Mouse (Mus musculus): ENCODE measurements around the gene Kcnab2. TPM values are rescaled to one million over a fixed set of nuclear protein-coding genes. Genes with fewer than 3 reads are reported as not detected.
A peak's percentile ranks its signal among the peaks of the same experiment; 100 is the strongest.

Gene Kcnab2
- total RNA-seq (2021), result 1 to 10 TPM; 5.9 to 7.9 TPM
- polyA plus RNA-seq (2012; rRNA removed), result 3.2 and 3.6 TPM in 2 replicates
- long read RNA-seq, partial matches to known transcripts, result 0 of 2 reads
- long read RNA-seq, other reads (novel, unspliced or antisense), result 1 of 2 reads

DNA sequence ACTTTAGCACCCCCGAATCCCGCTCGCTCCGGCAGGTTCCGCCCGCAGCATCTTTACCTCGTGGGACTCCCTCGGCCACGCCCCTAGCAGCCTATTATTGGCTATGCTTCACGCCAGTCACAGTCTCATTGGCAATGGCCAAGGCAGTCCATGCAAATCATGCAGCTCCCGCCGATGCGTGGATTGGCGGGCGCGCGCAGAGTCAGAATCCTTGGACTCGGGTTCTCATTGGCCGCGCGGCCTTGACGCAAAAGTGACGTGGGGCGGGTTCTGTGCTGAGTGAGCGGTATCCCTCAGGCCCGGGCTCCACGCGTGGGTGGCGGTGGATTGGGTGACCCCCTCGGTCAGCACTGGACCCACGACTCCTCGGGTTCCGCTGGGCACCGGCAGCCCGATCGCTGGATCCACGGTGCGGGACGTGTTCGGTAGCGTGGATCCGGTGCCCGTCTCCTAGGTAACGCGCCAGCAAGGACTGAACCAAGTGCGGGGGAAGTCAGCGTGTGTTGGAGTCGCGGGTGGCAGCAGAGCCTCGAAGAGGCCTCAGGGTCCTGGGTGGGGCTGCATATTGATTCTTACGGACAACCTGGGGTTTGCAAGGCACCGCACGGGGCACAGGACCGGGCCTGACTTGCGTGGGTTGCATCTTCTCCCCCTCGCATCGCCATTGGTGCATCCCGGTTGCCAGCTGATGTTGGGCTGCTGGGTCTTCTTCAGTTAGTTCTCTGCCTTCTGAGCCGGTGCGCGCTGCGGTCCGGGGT is at the start of gene Kcnab2:
Kcnab2 (minus strand) TSS at position 406 of the 758 bp plus-strand sequence.
- peak; percentile 99 for DNase-seq

DNA sequence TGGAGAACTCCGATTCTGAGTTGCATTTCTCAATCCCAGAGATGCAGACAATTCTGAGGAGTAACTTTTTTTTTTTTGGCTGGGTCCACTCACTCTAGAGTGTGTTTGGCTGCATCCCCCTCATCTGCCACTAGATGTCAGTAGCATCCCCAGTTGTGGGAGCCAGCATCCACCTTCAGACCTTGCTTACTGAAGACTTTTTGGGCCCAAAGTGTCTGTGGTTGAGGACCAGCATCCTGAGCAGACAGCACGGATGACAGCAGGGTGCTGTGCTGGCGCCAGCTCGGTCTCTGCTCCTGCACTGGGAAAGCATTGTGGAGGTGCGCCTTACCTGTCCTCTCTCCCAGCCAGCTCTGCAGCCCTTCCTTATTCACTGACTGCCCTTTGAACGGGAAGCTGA is 42.4 kb upstream of the Kcnab2 start:
- DNase-seq, result peak; percentile 41

DNA sequence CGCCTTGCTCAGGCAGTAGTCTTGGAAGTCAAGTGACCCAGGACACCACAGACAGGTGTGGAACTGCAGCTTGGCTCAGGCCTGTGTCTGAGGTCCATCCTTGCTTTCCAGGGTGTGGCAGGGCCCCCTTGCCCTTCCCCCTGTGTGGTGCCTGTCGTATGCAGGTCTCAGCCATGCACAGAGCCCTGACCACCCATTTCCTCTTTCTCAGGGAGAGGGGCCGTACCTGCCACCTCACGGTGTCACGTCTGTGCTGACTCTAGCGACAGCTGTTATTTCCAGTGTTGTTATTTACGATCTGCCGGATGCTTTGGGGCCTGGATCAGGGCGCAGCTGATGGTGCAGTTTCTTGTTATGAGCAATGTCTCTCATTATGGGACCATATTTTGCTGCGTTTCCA is 41.4 kb upstream of the Kcnab2 start:
- DNase-seq, result no peak

DNA sequence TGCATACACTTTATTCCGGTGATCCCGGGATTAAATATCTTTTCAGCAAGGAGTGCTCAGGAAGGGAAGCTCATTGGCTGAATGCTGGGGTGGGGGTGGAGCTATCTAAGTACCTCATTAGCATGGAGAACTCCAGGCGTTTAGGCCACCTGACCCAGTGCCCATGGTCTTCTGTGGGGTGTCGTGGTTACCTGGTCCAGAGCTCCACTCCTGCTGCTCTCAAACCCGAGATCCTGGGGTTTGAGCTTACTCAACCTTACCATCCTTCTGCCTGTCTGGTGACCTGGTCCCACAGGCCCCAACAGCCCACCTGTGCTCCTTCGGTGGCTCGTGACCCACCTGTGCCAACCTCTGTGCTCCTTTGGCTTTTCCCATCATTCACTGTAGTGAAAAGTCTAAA is 37.2 kb upstream of the Kcnab2 start:
- DNase-seq, result no peak

DNA sequence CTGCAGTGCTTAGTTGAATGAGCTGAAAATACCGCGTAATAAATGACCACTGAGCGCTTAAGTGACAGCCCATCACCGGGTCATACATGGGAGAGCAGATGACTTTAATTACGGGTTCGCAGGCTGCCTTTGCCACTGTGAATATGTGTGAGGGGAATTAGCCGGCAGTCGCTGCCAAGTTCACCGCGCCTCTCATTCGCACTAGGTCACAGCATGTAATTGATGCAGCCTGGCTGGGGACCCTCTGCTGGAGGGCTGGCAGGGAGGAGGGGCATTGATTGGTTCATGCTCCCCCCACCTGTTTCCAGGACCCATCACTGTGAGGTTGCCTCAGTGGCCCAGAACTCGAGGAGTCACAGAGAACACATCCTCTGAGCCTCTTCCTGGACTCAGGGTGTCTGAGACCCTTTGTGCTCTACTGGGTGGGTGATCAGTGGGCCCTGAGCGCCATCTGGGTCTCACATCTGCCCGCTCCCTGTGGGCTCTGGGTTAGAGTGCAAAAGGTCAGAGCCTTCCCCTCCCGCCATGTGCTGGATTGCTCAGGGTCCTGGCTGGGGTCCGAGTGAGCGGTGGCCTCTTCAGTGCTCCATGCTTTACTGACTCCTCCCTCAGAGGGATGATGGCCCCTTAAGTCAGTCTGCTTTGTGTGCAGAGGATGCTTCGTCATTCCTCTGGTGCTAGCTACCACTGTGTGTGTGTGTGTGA is 34.7 kb upstream of the Kcnab2 start:
- no peak for DNase-seq

DNA sequence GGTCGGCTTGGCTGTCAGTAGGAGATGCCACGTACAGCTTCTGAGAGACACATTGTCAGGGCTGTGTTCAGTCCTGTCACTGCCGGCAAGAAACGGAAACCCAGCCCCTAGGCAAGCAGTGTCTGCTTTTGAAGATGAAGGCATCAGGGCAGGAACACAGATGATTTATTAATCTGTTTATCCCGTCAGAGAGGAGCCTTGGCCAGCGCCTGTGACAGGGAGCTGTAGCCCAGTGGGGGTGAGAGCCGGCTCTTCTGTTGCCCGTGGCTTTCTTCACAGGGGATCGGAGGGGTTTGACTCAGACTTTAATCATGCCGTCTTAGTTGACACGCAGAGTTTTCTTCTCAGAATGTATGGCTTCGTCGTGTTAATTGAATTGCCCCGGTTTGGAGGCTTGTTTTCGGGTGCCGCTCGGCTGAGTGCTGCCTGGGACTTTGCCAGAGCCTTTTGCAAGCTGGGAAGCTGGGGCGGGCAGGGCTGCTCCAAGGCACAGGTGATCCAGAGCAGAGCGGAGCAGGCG is 16.7 kb upstream of the Kcnab2 start:
- peak; percentile 60 for DNase-seq

DNA sequence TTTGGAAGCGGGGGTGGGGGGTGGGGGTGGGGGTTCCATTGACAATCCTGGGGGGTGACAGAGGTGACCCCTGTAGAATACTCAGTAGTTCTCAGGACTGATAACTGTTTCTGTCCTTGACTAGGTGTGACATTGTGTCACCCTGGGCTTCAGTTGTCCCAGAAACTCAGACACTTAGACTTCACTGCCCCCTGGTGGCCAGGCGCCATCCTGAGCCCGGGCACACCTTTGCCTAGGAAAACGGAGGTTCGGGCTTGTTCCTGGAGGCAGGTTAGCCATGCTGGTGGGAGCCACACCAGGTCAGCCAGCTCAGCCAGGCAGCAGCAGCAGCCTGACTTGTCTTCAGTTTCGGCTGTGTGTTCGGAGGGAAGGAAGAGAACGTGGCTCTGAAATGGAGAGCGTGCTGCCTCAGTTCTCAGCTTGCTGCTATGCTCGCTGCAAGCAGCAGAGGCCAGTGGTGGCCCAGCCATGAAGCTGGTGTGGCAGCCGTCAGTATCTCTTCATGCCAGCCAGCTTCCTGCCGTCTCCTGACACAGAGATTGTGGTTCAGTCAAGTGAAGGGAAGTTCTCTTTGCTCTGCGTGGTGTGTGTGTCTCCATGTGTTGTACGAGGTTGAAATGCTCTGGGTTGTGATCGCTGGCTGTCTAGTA is 13.7 kb upstream of the Kcnab2 start:
- peak; percentile 66 for DNase-seq

DNA sequence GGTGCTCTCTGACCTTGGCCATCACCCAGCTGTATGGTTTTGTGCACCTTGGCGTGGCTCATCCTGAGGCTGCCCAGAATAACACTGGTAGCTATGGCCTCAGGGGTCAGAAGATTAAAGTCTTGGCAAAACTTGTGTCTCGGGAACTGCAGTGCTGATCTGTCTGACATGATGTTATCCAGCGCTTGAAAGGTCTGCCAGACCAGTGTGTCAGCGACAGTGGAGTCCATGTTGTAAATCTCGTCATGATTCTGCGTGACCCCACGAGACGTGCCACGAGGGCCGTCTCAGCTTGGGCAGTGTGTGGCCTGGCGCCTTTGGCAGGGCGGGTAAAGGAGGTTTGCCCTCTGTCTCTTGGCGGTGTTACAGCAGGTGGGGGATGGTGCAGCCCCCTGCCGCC is 12.6 kb upstream of the Kcnab2 start:
- DNase-seq, result no peak

DNA sequence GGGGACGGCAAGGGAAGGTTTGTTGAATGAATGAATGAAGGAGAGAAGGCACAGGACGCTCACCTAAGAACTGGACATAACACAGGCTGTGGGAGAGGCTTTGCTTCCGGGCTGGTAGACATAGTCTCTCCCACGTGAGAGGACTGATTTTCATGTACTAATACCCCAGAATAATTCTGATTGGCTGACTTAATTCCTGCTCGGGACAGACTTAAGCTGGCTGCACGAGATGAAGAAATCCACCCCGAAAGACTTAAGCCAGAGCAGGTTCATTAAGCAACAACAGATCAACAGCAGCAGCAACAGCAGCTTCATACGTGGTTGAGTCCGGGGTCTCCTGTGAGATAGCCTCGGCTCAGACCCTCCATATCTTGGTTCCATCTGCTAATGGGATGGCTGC is 10.4 kb upstream of the Kcnab2 start:
- no peak for DNase-seq

DNA sequence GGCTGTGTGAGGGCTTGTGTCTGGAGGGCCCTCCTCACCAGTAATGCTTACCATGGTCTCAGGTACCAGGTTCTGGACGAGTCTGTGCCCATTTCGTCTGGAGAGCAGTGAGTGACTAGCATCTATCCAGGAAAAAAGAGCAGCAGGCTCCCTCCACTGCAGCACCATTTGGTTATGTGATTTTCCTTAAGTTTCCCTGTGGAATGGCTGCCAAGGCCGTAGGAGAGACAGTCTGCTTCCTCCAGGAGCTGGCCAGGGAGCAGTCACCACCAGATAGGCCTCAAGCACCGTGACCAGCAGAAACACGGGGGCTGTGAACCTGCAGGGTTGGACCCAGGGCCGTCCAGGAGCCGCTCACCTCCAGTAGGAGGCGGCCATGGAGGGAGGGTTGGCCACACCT is 2.8 kb upstream of the Kcnab2 start:
- DNase-seq, result no peak

DNA sequence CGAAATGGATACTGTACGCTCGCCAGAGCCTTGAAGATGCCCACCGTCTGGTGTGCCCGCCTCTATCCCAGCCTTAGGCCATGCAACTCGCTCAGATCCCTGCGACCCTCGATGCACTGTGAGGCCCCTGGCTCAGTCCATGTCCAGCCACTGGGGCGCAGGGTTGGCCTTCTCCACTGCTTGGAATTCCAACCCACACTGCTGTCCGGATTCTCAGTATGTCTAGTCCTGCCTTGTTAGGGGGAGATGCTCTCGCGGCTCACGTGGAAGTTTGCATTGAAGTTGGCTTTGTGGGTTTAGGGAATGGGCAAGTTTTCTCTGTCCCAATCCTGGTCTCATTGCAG is 525 bp upstream of the Kcnab2 start:
- no peak for DNase-seq

DNA sequence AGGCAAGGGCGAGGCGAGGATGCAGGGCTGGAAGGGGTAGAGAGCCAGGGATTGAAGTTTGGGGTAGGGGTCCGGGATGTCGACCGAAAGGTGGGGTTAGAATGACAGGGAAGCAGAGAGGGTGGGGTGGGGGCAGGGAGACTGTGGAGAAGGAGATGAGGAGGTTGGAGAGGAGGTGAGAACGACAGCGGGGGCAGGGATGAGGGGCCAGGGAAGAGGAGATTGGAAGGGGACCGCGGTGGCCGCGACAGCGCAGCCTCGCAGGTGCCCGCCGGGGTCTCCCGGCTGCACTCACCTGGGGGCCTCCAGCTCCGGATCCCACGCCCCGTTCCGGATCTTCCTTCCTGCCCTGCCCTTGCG is 585 bp downstream of the Kcnab2 start:
- no peak for DNase-seq

DNA sequence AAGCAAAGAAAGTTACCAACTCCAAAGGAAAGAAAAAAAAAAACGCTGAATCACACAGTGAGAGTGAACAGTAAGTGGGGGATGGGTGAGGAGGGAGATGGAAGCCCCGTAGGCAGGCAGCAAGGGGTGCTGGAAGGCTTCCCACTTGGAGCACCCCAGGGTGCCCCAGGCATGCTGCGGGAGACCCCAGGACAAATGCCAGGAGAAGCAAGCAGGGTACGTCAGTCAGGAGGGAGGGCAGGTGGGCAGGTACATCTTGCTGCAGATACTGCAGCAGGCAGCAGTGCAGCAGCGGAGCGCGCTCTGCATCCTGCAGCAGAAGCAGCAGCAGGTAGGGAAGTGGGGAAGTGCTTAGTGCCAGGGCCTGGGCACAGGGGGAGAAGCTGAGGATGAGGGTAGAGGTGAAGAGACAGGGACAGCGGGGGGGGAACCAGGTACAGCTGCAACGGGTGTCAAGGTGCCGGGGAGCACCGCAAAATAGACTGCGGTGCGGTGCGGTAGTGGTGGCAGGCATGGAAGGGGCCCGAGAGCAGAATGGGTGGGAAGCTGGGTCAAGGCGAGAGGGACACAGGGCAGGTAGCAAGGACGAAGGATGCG is 1.1 kb downstream of the Kcnab2 start, which contains the start of gene Nphp4:
Nphp4 (plus strand) TSS at position 280 of the 597 bp plus-strand sequence.
- DNase-seq, result no peak

DNA sequence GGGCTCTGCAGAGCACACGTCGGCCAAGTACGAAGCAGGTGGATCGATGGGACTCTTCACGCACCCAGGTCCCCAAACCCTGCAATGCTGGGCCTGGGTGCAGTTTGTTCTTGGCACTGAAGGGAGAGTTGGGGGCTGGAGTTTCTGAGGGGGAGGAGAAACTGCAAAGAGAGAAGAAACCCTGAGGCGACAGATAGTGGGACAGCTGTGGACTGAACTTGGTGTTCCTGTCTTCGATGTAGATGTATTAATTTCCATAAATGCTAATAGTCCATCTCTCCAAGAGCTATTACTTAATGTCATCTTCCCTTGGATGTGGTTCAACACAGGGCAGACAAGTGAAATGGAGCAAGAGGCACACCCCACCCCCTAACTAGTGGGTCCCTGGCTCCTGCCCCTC is 1.7 kb downstream of the Kcnab2 start:
- DNase-seq, result no peak

DNA sequence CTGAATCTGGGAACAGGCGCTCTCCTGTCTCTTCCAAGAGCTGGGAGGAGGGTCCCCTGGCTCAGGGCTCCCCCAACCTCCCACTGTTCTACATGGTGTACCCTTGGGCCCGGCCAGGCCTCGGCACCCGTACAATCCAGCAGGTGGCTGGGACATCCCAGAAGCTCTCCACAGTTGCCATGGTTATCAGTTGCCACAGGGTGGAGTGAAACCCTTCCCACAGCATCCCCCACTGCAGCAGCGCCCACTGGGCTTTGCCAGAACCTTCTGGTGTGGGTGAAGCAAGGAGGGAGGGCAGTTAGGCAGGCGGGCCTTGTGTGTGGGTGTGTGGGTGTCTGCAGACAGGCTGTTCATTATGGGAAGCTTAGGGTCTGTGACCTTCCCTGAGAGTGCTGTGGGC is 9.7 kb downstream of the Kcnab2 start:
- DNase-seq, result no peak

DNA sequence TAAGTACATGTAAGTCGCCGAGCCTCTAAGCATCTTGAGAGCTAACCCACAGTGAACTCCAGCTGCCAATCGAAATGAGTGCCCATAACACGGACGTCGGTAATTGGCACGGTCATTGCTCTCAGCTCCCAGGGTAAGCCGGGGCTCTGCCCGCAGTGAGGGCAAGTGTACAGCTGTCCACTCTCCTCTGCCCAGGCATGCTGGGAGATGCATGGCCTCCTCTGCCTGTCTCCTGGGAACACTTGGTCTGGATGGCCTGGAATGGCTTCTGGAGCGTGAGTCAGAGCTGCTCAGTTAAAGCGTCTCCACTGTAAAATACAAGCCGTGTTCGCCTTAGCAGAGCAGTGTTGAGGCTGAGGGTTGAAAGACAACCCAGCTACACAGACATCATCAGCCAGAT is 11.1 kb downstream of the Kcnab2 start:
- DNase-seq, result no peak

DNA sequence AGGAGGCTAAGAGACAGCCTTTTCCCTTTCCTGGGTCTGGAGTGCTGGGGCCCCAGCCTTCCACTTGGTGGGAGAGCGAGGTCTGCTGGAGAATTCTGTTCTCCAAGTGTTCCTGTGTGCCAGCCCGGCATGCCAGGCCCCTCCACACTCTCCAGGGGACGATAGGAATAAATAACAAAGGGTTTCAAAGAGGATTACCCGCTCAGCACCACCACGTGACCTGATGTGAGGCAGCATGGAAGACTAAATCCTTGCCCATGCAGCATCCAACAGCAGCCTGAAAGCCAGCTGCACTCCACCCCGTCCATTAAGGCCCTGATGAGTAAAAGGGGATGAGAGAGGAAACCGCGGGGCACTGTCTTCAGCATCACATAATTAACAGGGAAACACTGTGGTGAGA is 12.6 kb downstream of the Kcnab2 start:
- no peak for DNase-seq

DNA sequence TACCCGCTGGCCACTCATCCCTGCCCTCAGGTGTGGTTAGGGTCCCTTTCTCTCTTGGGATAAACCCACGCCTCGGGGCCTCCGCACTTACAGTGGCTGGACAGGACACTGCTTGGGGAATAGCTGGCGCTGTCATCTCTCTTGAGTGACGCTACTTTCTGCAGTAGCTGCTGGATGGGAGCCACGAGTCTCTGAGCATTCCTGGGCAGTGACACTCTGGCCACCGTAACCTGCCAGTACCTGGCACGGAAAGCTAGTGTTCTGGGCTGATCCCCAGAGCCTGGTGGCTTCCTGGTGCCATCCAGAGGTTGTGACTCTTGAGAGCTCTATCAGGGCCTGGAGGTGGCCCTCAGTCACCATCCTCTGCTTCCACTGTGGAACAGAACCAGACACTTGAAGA is 14.5 kb downstream of the Kcnab2 start:
- no peak for DNase-seq

DNA sequence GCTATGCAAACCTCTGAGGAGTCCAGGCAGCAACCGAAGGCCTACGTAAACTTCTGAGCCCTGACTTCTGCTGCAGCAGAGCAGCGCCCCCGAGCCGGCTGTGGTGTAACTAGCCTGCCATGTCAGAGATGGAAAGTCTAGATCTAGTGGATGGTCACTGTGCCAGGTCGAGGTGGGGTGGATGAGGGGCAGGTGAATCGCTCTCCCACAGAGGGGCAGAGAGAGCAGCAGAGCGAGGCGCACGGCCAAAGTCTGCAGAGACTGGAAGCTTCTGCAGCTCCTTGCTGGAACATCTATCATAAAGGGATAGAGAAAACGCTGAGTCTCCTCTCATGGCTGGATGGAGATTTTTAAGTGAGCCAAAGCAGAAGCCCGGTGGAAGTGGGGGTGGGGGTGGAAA is 15.2 kb downstream of the Kcnab2 start:
- no peak for DNase-seq

DNA sequence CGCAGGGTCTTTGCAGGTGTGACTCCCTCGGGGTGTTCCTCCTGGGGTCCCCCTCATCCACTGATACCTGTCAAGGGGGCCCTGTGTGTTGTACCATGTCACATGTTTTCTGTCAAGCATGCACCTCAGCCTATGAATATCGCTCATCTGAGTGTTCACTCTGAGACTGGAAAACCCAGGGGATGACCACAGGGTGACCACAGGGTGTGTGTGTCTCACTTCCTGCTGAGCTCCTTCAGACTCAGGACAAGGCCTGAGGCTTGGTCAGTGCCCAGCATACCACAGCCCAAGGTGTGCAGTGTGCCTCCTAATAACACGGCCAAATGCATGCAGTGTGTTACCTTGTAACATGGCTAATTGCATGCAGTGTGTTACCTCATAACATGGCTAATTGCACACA is 20.0 kb downstream of the Kcnab2 start:
- DNase-seq, result no peak

DNA sequence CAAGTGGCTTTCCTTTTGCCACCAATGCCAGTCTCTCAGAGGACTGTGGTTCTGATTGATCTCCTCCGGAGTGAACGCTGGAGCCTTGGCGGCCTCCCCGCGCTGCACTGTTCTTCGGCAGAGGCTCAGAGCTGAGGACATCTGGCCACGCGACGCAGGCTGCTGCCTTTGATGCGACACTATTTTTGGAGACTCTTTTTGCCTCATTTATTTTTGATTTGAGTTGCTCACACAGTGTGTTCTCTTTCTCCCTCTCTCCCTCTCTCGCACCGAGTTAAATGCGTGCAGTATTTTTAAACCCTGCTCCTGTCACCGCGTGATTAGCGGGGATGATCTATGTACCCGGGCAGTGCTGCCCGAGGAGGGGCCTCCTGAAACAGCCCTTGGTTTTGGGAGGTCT is 21.1 kb downstream of the Kcnab2 start:
- DNase-seq, result no peak

DNA sequence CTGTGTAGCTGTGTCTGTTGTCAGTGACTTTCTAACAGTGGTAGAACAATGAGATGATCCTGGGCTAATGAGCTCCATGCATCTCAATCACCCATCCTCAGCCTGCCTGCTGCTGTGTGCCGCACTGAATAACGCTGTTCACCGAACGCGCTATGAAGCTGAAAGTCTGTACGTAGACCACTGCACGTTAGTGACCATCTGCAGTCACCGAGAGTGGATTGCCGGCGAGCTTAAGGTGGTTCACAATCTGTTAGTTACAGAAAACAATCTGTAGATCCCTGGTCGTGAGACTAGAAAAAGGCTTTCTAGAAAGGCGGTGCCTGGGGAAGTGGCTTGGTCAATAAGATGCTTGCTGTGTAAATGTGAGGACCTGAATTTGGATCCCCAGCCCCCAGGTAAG is 23.5 kb downstream of the Kcnab2 start:
- no peak for DNase-seq

DNA sequence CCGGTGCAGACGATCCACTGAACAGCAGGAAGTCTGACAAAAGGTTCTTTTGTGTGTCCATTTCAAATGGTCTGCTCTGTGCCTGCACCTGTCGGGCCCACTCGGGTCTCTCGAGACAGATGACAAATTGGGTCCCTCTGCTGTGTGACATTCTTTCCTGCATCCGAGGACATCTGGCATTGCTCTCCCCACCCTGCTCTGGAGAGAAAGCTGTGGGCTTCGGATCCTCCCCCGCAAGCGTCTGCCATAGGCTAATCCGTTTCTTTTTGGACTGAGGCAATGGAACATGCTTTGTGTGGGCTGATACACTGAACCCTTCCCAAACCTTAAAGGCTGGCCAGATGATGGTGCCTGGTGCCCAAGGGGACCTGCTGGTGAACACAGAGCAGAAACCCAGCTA is 24.6 kb downstream of the Kcnab2 start:
- no peak for DNase-seq

Data from adrenal gland, adult 2 months (tissue).